Mouse (Mus musculus): ENCODE measurements around the gene Cyba.

Cyba gene

DNA sequence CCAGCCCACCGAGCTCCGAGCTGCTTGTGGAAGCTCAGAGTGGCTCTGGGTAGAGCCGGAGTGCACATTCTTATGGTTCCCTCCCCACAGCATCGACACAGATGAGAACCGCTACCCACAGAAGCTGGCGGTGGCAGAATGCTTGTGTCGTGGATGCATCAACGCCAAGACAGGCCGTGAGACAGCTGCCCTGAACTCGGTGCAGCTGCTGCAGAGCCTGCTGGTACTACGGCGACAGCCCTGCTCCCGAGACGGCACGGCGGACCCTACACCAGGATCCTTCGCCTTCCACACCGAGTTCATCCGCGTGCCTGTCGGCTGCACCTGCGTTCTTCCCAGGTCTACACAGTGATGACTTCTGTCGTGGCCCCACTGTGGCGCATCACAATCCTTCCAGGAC is 9.5 kb downstream of the Cyba start:
- DNase-seq (ENCODE audit: extremely low spot score): no peak

DNA sequence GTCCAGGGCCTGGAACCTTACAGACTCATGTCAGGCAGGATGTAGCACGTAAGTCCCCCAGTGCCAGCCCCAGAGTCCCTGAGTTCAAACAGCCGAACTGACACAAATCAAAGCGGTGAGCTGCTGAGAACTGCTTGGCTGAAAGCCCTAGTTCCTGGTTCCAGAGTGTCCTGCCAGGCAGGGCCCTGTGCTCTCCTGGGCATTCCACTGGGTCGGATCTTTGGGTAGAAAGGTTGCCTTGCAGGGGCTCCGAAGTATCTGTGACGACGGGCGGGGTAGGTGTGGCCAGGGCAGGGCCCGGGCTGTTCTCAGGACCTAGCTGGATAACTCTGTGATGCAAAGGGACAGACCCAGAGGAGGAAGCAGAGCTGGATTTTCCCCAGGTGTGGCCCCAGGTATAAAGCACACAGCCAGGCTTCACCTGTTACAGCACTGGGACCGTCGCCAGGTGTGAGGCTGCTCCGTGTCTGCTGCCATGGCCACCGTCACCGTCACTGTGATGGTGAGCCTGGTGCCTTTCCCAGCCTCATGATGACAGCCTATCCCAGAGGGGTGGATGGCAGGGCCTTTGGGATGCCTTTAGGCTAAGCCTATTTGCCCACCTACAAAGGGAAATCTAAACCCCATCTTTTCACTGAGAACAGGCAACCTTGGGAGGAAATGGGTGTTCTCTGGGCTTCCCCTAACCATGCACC is 11.2 kb downstream of the Cyba start, which contains the start of gene Il17c:
Gene Il17c, plus strand, starts transcription at position 645 of the 695 bp plus-strand sequence.
- no peak for DNase-seq (ENCODE audit: extremely low spot score)

DNA sequence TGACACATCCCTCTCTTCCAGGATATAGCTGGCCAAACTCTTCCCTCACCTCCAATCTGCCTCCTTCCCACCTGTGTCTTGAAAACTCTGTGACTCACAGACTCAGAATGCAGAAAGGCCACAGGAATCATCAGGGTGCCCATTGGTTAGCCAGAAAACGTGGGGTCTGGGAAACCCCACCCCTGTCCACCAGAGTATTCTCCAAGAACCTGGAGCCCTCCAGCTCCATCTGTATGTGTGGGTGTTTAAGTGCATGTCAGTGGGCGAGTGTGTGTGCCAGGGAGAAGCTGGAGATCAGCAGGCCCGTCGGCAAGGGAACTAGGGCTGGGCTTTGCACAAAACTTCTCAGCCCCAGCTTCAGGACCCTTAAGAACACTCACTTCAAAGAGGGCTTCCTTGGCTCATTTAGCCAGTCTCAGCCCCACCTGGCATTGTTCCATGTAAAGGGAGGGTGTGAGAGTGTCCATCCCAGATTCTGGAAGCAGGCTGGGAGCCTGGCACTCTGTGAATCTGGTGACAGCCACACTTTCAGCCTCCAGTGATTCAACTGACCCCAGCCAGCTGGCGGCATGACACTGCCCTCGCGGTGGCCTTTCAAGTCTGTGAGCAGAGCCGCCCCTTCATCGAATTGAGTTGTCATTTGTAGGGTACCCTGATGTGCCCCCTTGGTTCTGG is 12.7 kb downstream of the Cyba start:
- DNase-seq (ENCODE audit: extremely low spot score): no peak

DNA sequence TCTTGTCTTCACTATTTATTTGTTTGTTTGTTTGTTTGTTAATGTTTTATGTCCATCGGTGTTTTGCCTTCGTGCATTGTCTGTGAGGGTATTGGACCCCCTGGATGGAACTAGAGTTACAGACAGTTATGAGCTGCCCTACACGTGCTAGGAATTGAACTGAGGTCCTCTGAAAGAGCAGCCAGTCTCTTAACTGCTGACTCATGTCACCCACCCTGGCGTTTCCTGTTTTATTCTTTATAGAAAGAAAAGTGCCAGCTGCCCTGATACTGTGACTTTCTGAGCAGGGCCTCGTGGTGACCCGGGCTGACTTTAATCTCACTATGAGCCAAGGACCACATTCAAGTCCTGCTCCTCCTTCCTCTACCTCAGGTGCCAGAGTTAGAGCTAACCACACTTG is 17.2 kb downstream of the Cyba start:
- DNase-seq (ENCODE audit: extremely low spot score): no peak

DNA sequence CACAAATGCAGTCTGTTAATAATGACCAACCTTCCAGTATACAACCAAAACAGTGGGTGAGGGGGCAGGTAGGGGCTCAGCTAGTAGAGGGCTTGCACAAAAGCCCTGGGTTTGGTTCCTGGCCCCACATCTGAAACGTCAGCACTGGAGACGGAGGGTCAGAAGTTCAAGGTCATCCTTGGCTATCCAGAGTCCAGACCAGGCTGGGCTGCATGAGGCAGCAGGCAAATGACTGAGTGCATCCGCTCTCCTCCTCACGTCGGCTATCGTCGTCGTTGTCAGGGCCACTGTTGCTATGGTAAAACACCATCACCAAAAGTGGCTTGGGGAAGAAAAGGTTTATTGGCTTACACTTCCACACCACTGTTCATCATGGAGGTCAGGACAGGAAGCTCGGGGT is 18.4 kb downstream of the Cyba start:
- DNase-seq (ENCODE audit: extremely low spot score): no peak

DNA sequence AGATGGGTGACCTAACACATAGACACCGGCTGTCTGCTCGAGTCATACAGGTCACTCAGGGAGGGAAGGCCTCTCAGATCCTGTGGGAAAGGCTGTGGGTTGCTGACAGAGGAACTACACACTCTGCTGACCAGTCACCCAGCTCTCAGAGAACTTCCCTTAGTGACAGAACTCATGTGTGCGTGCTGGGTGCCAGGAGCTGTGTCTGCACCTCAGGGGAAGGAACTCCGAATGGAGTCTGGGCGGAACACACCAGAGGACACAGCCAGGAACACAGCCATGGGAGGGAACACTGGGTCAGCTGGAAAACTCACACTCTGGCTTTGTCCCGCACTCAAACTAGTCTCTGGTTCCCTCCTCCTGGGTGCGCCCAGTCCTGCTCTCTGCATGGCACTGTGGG is 25.1 kb downstream of the Cyba start:
- no peak for DNase-seq (ENCODE audit: extremely low spot score)

DNA sequence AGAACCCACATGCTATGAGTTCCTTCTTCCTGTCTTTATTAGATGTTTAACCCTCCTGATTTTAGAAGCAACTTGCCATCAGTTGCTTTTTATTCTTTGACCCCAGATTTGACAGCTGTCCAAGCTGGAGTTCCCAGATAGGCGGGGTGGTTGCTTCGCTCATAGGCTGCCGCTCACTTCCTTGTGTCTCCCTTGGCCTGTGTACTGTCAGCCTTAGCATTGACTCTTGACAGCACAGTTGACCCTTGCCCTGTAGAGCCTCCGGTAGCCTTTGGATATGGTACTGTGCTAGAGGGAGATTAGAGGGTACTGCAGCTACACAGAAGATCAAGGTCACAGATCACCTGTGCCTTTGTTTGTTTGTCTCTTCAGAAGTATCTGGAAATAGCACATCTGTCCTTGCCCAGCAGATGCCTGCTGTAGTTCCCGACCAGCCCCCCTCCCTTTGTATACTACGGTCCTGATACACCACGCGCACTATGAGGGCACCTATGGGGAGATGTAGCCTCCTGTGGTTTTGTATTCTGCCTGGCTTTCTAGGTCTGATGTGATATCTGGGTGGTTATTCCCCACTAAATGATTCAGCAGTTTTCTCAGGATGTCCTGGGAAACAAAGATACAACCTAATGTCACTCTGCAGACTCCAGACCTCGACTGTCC is 27.5 kb downstream of the Cyba start:
- no peak for DNase-seq (ENCODE audit: extremely low spot score)

DNA sequence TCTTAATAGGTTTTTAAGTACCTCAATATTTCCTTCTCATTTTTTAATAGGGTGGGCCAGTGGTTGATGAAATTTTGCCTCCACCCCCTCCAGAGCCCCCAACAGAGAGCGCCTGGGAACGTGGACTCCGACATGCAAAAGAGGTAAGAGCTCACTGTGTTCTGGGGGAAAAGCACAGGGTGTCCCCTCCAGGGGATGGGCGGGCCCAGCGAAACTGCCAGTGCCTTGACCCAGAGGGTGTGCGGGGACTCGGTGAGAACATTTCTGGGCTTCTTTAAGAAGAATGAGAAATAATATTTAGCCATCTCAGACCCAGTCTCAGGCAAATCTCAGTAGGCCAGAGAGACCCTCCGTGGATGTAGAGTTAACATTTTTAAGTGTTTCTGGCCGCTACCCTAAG is 34.5 kb downstream of the Cyba start:
- DNase-seq (ENCODE audit: extremely low spot score): no peak

DNA sequence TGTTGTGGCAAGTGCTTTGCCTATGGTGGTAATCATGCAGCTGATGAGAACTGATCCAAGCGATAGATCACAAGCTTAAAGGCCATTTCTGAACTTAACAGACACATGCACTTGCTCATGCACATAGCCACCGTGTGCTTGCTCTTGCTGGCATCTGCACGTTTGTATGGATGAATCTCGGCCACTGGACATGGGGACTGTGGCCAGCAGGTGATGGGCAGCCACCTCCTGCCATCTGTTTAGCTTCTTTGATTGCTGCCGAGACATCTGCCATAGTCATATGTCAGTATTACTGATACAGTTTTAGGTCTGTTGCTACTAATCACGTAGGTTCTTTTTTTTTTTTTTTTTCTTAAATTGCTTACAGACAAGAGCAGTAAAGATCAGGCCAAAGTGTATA is 37.4 kb downstream of the Cyba start:
- no peak for DNase-seq (ENCODE audit: extremely low spot score)

DNA sequence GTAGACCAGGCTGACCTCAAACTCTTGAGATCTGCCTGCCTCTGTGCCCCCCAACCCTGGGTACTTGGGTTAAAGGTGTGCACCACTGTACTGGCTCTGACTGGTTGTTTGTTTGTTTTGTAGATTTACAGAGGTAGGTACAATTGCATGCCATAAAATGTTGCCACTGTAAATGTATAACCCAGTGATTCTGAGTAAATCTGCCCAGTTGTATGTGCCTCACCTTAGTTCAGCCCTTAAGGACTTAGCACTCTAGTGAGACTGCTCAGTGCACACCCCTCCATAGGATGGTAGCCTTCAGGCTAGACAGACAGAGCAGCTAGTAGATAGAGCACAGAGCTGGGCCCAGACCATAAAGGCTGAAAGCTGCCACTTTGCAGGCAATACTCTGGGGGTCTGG is 39.0 kb downstream of the Cyba start:
- no peak for DNase-seq (ENCODE audit: extremely low spot score)

DNA sequence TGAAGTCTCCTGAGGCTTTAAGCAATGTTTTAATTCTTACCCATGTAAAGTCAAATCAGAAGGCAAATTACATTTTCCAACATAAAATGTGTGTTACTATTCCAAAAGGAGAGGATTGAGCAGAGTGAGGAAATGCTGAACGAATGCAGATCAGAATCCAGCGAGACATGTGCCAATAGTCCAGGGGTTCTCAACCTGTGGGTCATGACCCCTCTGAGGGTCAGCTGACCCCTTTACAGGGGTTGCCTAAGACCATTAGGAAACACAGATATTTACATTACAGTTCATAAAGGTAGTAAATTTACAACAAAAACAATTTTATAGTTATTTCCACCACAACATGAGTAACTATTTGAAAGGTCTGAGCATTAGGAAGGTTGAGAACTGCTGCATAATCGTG is 42.0 kb downstream of the Cyba start:
- DNase-seq (ENCODE audit: extremely low spot score): no peak

DNA sequence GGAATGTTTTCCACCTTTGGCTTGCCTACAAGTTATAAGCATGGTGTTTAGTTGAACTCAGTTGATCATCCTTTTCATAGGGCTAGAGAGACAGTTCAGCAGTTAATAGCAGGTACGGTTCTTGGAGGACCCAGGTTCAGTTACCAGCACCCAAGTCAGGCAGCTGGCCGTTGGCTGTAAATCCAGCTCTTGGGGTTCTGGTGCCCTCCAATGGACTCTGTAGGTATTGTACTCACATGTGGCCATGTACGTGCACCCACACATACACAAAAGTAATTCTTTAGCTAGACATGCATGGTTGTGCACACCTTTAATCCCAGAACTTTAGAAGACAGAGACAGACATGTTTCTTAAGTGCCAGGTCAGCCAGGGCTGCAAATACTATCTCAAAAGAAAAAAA is 43.4 kb downstream of the Cyba start:
- DNase-seq (ENCODE audit: extremely low spot score): no peak

DNA sequence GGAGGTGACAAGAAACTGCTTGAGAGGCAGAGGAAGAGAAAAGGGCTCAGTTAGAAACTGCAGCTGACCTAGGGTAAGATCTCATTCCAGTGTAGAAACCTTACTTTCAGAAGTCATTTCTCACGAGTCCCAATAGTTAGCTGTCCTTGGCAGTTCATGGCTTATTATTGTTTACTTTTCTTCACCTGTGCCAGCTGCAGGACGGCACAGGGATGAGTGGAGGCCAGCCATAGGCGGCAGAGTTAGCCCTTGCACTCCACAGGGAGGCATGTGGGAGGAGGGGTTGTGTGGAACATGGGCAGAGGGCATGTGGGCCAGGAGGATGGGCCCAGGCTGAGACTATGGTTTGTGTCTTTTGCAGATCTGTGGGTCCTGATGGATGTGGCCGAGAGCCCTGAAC is 49.7 kb downstream of the Cyba start:
- no peak for DNase-seq (ENCODE audit: extremely low spot score)

DNA sequence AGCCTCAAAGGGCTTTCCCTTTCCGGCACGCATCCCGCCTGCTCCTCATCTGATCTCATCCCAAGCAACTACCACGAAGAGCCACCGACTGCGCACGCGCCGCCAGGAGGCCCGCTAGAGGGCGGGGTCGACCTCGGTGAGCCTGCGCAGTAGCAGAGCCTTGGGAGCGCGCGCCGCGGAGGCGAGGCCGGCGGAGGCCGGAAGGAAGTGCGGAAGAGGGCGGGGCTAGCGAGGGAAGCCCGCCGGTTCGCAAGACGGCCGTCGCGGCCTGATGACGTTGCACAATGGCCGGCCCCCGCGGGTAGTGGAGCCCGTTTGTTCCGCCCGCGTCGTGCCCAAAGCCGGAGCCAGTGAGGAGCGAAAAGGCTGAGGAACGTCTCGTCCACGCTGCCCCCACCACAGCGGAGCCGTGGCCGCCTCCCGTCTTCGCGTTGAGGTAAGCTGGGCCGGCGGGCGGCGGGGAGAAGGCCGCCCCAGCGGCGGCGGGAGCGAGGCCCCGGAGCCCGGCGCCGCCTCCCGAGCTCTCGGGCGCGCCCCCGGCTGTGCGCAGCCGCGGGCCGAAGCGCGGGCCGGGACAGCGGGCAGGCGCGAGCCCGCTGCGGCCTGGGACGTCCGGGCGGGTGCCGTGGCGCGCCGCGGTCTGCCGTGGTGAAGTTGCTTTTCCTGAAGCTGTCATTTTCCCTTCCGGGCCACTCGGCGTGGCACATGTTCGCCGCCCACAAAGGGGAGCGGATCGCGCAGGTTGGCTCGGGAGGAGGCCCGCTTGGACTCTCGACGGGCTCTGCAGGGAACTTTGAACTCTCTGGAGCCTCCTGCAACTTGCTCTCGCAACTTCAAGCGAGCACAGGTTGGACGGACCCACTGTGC is 56.1 kb downstream of the Cyba start, which contains the start of gene Zc3h18:
Gene Zc3h18, plus strand, starts transcription at position 245 of the 867 bp plus-strand sequence.
- peak; percentile 99 for DNase-seq (ENCODE audit: extremely low spot score)

DNA sequence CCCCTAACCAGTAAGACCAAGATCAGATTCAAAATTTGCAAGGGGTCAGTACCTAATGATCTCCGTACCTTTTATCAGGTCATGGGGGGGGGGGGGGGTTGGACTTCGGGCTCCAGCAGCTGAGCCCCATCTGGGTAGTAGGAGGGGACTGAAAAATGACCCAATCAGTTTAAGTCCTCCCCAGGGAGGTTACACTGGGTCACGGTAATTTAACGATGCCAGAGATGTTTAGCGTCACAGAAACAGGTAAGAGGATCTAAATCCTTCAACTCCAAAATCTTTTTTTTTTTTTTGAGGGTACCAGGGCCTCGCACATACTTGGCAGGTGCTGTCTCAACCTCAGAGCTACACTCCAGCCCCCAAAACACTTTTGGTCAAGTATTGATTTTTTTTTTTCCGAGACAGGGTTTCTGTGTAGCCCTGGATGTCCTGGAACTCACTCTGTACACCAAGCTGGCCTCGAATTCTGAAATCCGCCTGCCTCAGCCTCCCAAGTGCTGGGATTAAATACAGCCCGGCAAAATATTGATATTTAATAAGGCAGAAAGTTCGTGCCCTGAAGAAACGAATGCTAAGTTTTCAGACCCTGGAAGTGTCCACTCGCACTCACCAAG is 56.9 kb downstream of the Cyba start:
- DNase-seq (ENCODE audit: extremely low spot score): no peak

DNA sequence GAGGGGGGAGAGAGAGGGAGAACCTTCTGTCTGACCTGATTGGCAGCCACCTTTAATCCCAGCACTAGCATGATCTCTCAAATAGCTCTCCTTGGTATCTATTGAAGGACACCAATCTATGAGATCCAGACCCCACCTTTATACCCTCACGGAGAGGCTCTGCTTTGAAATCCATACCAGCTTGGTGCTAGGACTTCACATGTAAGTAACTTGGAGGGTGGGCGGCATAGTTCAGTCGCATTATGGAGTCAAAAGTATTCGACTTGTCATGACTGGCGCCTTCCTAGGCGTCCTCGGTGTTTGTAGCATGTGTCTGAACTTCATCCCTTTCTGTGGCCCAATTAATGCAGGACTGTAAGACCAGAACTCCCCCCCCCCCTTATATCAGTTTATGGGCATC is 57.4 kb downstream of the Cyba start:
- no peak for DNase-seq (ENCODE audit: extremely low spot score)

Measured in embryo, embryonic 9.5 days (tissue).